Mouse (Mus musculus): Measurements from ENCODE around the gene Cxcr5.
A peak's percentile ranks its signal among the peaks of the same experiment; 100 is the strongest.
"Not testable (repeated sequence)": the region's sequence is repeated elsewhere in the genome, so short reads cannot be mapped to it uniquely, and the experiment has no call there.

Cxcr5 gene

GRCm38 (mm10) chr9:44587262-44588160 is 25.8 kb upstream of the Cxcr5 start:
- no peak for DNase-seq (ENCODE audit: low spot score in 2 of 2)

GRCm38 (mm10) chr9:44586640-44587261 is 25.1 kb upstream of the Cxcr5 start:
- no peak for DNase-seq (ENCODE audit: low spot score in 2 of 2)

DNA sequence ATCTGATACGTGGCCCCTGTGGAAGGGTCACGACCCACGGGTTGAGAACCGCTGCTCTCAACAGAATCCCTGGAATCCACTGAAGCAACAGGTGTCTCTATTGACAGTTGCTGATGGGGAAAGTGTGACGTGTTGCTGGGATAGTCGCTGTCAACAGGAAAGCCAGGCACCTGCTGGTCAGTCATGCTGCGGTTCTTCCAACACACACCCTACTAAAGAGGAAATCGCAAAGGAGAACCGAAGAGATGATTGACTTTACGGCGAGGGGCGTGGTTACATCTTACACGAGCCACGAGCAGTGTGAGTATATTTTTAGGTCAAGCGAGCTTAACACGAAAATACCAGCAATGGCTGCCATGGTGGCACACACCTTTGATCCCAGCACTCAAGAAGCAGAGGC is 20.7 kb upstream of the Cxcr5 start:
- peak; percentile 49 to 88 for DNase-seq (ENCODE audit: low spot score in 2 of 2)

GRCm38 (mm10) chr9:44581423-44581822 is 19.7 kb upstream of the Cxcr5 start:
- peak in 1 of 2 experiments; percentile 73 for DNase-seq (ENCODE audit: low spot score in 2 of 2)

- DNase-seq (ENCODE audit: low spot score in 2 of 2): no peak
Measured at GRCm38 (mm10) chr9:44580085-44580484, 18.4 kb upstream of the Cxcr5 start.

DNA sequence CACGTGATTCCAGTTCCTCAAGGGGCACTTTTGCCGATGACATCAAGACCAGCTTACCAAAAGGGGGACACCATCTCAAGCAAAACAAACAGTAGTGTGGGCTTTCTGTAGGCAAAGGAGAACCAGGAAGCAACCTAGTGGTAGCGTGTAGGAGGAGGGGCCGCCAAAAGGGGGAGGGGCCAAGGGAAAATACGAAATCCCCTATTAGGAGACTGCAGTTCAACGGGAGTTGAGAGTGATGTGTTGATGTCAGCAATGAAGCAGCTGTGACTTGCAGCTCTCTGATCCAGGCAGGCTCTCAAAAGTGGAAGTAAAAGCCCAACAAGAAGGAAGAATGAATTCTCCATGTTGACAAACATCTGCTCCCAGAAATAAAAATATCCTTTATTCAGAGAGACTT is 17.7 kb upstream of the Cxcr5 start:
- DNase-seq (ENCODE audit: low spot score in 2 of 2): peak; percentile 72 to 89

GRCm38 (mm10) chr9:44576046-44576445 is 14.4 kb upstream of the Cxcr5 start:
- DNase-seq (ENCODE audit: low spot score in 2 of 2): not testable (repeated sequence)

DNA sequence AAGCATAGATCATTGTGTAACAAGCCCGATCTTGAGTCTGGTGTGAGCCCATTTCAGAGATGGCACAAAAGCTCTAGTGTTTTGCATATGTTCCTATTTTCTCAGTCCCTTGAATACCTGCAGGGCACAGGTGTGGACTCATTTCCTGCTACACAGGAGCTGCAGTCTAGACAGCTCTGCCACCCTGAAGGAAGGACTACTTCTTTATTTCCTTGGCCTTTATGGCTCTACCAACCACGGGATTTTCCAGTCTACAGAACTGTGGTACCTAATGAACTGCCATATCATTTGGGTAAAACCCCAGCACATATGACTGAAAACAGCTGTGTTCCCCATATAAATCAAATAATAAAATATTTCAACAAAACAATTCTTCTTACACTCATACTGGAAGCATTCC is 13.4 kb upstream of the Cxcr5 start:
- DNase-seq (ENCODE audit: low spot score in 2 of 2): peak in 1 of 2 experiments; percentile 27

- peak in 1 of 2 experiments; percentile 29 for DNase-seq (ENCODE audit: low spot score in 2 of 2)
Measured at GRCm38 (mm10) chr9:44573306-44573705, 11.6 kb upstream of the Cxcr5 start.

DNA sequence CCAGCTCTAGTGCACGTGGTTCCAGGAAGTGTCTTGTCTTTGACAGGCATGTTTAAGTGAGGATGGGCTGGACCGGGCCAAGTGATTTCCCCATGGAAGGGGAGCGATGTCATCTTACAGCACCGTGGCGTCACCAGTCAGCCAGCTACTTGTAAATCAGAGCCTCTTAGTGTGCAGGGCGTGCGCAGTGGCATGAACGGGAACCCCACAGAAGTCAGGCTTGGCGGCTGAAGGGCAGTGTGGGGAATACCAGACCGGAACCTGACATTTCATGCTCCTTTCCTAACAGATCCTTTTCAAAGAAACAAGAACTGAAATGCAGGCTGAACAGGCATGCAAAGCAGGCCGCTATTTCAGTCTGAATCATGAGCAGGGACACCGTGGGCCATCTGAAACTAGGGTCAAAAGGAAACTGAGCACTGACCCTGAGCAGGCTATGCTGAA is 9.3 kb upstream of the Cxcr5 start:
- peak in 1 of 2 experiments; percentile 83 for DNase-seq (ENCODE audit: low spot score in 2 of 2)

- no peak for DNase-seq (ENCODE audit: low spot score in 2 of 2)
Measured at GRCm38 (mm10) chr9:44568083-44568455, 6.4 kb upstream of the Cxcr5 start.

GRCm38 (mm10) chr9:44567338-44568082 is 5.8 kb upstream of the Cxcr5 start:
- peak; percentile 65 to 76 for DNase-seq (ENCODE audit: low spot score in 2 of 2)

DNA sequence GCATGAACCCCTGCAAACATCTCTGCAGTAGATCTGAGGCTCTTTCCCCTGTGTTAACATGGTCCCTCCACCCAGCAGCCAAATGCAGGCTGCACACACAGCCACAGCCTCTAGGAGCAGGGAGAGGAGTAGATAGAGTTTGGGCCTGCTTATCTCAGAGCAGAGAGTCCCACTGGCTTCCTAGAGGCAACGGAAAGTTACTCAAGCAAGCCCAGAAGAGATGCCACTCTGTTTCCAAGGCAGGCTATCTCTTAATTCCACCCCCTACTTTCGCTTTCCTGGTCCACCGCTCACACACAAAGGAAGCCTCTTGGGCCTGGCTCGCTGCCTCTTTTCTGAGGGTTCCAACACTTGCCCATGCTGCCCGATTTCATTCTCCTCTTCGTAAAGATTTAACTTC is 3.7 kb upstream of the Cxcr5 start:
- no peak for DNase-seq (ENCODE audit: low spot score in 2 of 2)

GRCm38 (mm10) chr9:44562936-44563335 is 1.3 kb upstream of the Cxcr5 start:
- DNase-seq (ENCODE audit: low spot score in 2 of 2): no peak

GRCm38 (mm10) chr9:44552161-44552560 is 9.5 kb downstream of the Cxcr5 start:
- no peak for DNase-seq (ENCODE audit: low spot score in 2 of 2)

GRCm38 (mm10) chr9:44551138-44551537 is 10.5 kb downstream of the Cxcr5 start:
- DNase-seq (ENCODE audit: low spot score in 2 of 2): no peak

- DNase-seq (ENCODE audit: low spot score in 2 of 2): no peak
Measured at GRCm38 (mm10) chr9:44548412-44549152, 13.1 kb downstream of the Cxcr5 start.

DNA sequence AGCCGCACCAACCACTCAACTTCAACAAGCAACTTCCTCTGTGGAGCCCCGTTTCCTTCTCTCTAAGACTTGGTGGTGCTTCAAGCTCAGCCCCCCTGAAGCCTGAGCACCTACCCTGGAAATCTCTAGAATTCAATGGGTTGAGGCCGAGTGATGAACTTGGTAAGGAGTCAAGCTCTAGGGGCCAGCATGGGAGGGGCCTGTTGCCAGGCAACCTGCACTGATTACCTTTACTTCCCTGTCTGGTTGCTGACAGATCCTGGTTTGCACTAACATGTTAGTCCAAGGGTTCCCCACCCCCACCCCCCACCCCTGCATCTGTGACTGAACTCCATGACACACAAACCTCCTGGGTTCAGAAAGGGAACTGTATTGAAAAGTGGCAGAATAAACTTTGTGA is 16.7 kb downstream of the Cxcr5 start:
- DNase-seq (ENCODE audit: low spot score in 2 of 2): no peak

GRCm38 (mm10) chr9:44542364-44542763 is 19.3 kb downstream of the Cxcr5 start:
- no peak for DNase-seq (ENCODE audit: low spot score in 2 of 2)

DNA sequence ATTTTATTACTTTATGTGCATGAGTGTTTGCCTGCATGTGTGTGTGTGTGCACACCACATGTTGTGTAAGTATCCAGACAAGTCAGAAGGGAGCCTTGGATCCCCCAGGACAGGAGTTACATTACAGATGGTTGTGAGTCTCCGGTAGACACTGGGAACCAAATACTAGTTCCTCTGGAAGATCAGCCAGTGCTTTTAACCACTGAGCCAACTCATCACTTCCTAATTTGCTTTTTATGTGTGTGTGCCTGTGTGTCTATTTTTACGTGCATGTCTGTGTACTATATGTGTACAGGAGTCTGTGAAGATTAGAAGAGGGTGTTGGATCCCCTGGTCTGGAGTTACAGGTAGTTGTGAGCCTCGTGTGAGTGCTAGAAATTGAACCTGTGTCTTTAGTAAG is 21.0 kb downstream of the Cxcr5 start:
- no peak for DNase-seq (ENCODE audit: low spot score in 2 of 2)

DNA sequence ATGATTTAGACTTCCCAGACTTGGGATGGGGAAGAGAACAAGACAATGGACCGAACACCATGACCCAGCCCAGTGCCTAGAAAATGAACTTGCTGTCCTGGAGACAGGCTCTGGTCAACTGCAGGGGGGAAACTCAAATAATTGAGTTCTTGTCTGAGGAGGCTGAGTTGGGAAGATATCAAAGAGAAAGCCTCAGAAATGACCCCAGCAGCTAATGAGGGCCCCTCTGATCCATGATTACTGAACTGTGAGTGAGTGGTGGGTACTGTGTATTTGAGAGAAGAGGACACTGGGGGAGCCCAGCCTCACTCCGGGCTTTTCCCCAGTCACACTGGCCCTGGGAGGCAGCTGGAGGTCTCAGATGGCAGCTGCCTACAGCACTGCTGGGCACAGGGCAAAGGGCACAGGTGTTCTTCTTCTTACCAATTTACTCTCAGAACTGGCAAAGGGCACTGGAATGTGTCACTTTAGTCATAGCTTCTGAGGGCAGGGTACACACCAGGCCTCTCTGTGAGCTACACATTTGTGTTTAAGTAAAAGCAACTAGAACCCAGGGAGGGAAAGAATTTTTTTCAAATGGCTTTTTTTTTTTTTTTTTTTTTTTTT is 21.8 kb downstream of the Cxcr5 start:
- DNase-seq (ENCODE audit: low spot score in 2 of 2): no peak

Data from natural killer cell, adult 2 months (primary cell).